Mouse (Mus musculus): Measurements from ENCODE around the gene Nckap5. TPM values are rescaled to one million over a fixed set of nuclear protein-coding genes. Genes with fewer than 3 reads are reported as not detected.

The Nckap5 gene
- total RNA-seq, 1 experiment = 0.18 TPM

GRCm38 (mm10) chr1:126341806-126342205 lies 488.8 kb downstream of the Nckap5 start:
- in situ Hi-C loops (cut with MboI; ENCODE audit: low sequenced_read_pairs in 2 of 2, unreplicated experiment in 2 of 2) = no loop called here
- TF ChIP-seq CHD2 (IDR thresholded peaks at IDR 0.05; ENCODE audit: low read depth, low read length) = no peak
- Histone ChIP-seq H3K9ac (ENCODE audit: insufficient read depth, low read depth, low read length, poor library complexity, severe bottlenecking) (no peak overlapping the region), H3K4me3 (ENCODE audit: insufficient read depth in 1 of 2, low read depth in 1 of 2, low read length in 2 of 2, poor library complexity in 1 of 2, severe bottlenecking in 1 of 2) (no peak overlapping the region), H3K9me3 (ENCODE audit: control insufficient read depth, insufficient read depth, low read depth, low read length) (no peaks in the 10 kb centered on the region), H3K27ac (ENCODE audit: insufficient read depth, low read depth, low read length, poor library complexity, severe bottlenecking) (no peak overlapping the region), H3K4me1 (ENCODE audit: control insufficient read depth in 2 of 2, insufficient read depth in 2 of 2, low read length in 2 of 2, poor library complexity in 1 of 2) (no peaks in the 10 kb centered on the region), H3K36me3 (ENCODE audit: control insufficient read depth, insufficient read depth, low read length, poor library complexity, severe bottlenecking) (no peaks in the 10 kb centered on the region)
- DNase-seq (ENCODE audit: low read depth, low spot score) = no peak

- H3K9ac ChIP-seq (ENCODE audit: insufficient read depth, low read depth, low read length, poor library complexity, severe bottlenecking) = no peak overlapping the region
- TF ChIP-seq HCFC1 (IDR thresholded peaks at IDR 0.05; ENCODE audit: borderline replicate concordance, insufficient read depth, low read length) (no peak), ZC3H11A (IDR thresholded peaks at IDR 0.05; ENCODE audit: borderline replicate concordance, low read depth, low read length) (no peak), ZNF384 (IDR thresholded peaks at IDR 0.05; ENCODE audit: low read depth, low read length) (no peak), CHD2 (IDR thresholded peaks at IDR 0.05; ENCODE audit: low read depth, low read length) (no peak), MAFK (IDR thresholded peaks at IDR 0.05; ENCODE audit: insufficient read depth, low read depth, low read length) (no peak)
- DNase-seq (ENCODE audit: low read depth, low spot score) = no peak
- no peaks in the 10 kb centered on the region for H3K36me3 ChIP-seq (ENCODE audit: control insufficient read depth, insufficient read depth, low read length, poor library complexity, severe bottlenecking)
- H3K9me3 ChIP-seq (ENCODE audit: control insufficient read depth, insufficient read depth, low read depth, low read length) = no peaks in the 10 kb centered on the region
- H3K27ac ChIP-seq (ENCODE audit: insufficient read depth, low read depth, low read length, poor library complexity, severe bottlenecking) = no peak overlapping the region
- in situ Hi-C loops (cut with MboI; ENCODE audit: low sequenced_read_pairs in 2 of 2, unreplicated experiment in 2 of 2) = no loop called here
- no peak overlapping the region for H3K4me3 ChIP-seq (ENCODE audit: insufficient read depth in 1 of 2, low read depth in 1 of 2, low read length in 2 of 2, poor library complexity in 1 of 2, severe bottlenecking in 1 of 2)
- H3K4me1 ChIP-seq (ENCODE audit: control insufficient read depth in 2 of 2, insufficient read depth in 2 of 2, low read length in 2 of 2, poor library complexity in 1 of 2) = no peaks in the 10 kb centered on the region
Measured at GRCm38 (mm10) chr1:126339250-126339649, 491.3 kb downstream of the Nckap5 start.

GRCm38 (mm10) chr1:126334202-126334601 lies 496.4 kb downstream of the Nckap5 start:
- no peaks in the 10 kb centered on the region for H3K4me1 ChIP-seq (ENCODE audit: control insufficient read depth in 2 of 2, insufficient read depth in 2 of 2, low read length in 2 of 2, poor library complexity in 1 of 2)
- H3K9ac ChIP-seq (ENCODE audit: insufficient read depth, low read depth, low read length, poor library complexity, severe bottlenecking) = no peak overlapping the region
- no peaks in the 10 kb centered on the region for H3K9me3 ChIP-seq (ENCODE audit: control insufficient read depth, insufficient read depth, low read depth, low read length)
- H3K4me3 ChIP-seq (ENCODE audit: insufficient read depth in 1 of 2, low read depth in 1 of 2, low read length in 2 of 2, poor library complexity in 1 of 2, severe bottlenecking in 1 of 2) = no peak overlapping the region
- in situ Hi-C loops (cut with MboI; ENCODE audit: low sequenced_read_pairs in 2 of 2, unreplicated experiment in 2 of 2) = no loop called here
- no peak for DNase-seq (ENCODE audit: low read depth, low spot score)
- TF ChIP-seq CHD2 (IDR thresholded peaks at IDR 0.05; ENCODE audit: low read depth, low read length) (no peak), HCFC1 (IDR thresholded peaks at IDR 0.05; ENCODE audit: borderline replicate concordance, insufficient read depth, low read length) (no peak), ZC3H11A (IDR thresholded peaks at IDR 0.05; ENCODE audit: borderline replicate concordance, low read depth, low read length) (no peak), MAFK (IDR thresholded peaks at IDR 0.05; ENCODE audit: insufficient read depth, low read depth, low read length) (no peak)
- H3K27ac ChIP-seq (ENCODE audit: insufficient read depth, low read depth, low read length, poor library complexity, severe bottlenecking) = no peak overlapping the region
- no peaks in the 10 kb centered on the region for H3K36me3 ChIP-seq (ENCODE audit: control insufficient read depth, insufficient read depth, low read length, poor library complexity, severe bottlenecking)

- no peak for TF ChIP-seq CHD2 (IDR thresholded peaks at IDR 0.05; ENCODE audit: low read depth, low read length)
- DNase-seq (ENCODE audit: low read depth, low spot score) = no peak
- in situ Hi-C loops (cut with MboI; ENCODE audit: low sequenced_read_pairs in 2 of 2, unreplicated experiment in 2 of 2) = no loop called here
- H3K4me1 ChIP-seq (ENCODE audit: control insufficient read depth in 2 of 2, insufficient read depth in 2 of 2, low read length in 2 of 2, poor library complexity in 1 of 2) = no peaks in the 10 kb centered on the region
- no peak overlapping the region for H3K9ac ChIP-seq (ENCODE audit: insufficient read depth, low read depth, low read length, poor library complexity, severe bottlenecking)
- H3K4me3 ChIP-seq (ENCODE audit: insufficient read depth in 1 of 2, low read depth in 1 of 2, low read length in 2 of 2, poor library complexity in 1 of 2, severe bottlenecking in 1 of 2) = no peak overlapping the region
- H3K9me3 ChIP-seq (ENCODE audit: control insufficient read depth, insufficient read depth, low read depth, low read length) = no peaks in the 10 kb centered on the region
- no peaks in the 10 kb centered on the region for H3K36me3 ChIP-seq (ENCODE audit: control insufficient read depth, insufficient read depth, low read length, poor library complexity, severe bottlenecking)
- H3K27ac ChIP-seq (ENCODE audit: insufficient read depth, low read depth, low read length, poor library complexity, severe bottlenecking) = no peak overlapping the region
Measured at GRCm38 (mm10) chr1:126332026-126332425, 498.6 kb downstream of the Nckap5 start.

- H3K4me1 ChIP-seq (ENCODE audit: control insufficient read depth in 2 of 2, insufficient read depth in 2 of 2, low read length in 2 of 2, poor library complexity in 1 of 2) = no peaks in the 10 kb centered on the region
- no peak overlapping the region for H3K27ac ChIP-seq (ENCODE audit: insufficient read depth, low read depth, low read length, poor library complexity, severe bottlenecking)
- no peaks in the 10 kb centered on the region for H3K9me3 ChIP-seq (ENCODE audit: control insufficient read depth, insufficient read depth, low read depth, low read length)
- no peaks in the 10 kb centered on the region for H3K36me3 ChIP-seq (ENCODE audit: control insufficient read depth, insufficient read depth, low read length, poor library complexity, severe bottlenecking)
- no peak for DNase-seq (ENCODE audit: low read depth, low spot score)
- in situ Hi-C loops (cut with MboI; ENCODE audit: low sequenced_read_pairs in 2 of 2, unreplicated experiment in 2 of 2) = no loop called here
- no peak overlapping the region for H3K9ac ChIP-seq (ENCODE audit: insufficient read depth, low read depth, low read length, poor library complexity, severe bottlenecking)
- TF ChIP-seq HCFC1 (IDR thresholded peaks at IDR 0.05; ENCODE audit: borderline replicate concordance, insufficient read depth, low read length) (no peak), ZNF384 (IDR thresholded peaks at IDR 0.05; ENCODE audit: low read depth, low read length) (no peak), ZC3H11A (IDR thresholded peaks at IDR 0.05; ENCODE audit: borderline replicate concordance, low read depth, low read length) (no peak)
- no peak overlapping the region for H3K4me3 ChIP-seq (ENCODE audit: insufficient read depth in 1 of 2, low read depth in 1 of 2, low read length in 2 of 2, poor library complexity in 1 of 2, severe bottlenecking in 1 of 2)
Measured at GRCm38 (mm10) chr1:126320696-126321095, 509.9 kb downstream of the Nckap5 start.

Measured in ES-E14 (cell line).